Mouse (Mus musculus): Measurements from ENCODE around the gene Camkmt.

The Camkmt gene

GRCm38 (mm10) chr17:85372523-85372922, 282.2 kb downstream of the Camkmt start:
- no peak for DNase-seq (ENCODE audit: low spot score)

GRCm38 (mm10) chr17:85374100-85374833, 283.9 kb downstream of the Camkmt start:
- no peak for DNase-seq (ENCODE audit: low spot score)

GRCm38 (mm10) chr17:85374834-85375176, 284.5 kb downstream of the Camkmt start:
- DNase-seq (ENCODE audit: low spot score) = no peak

GRCm38 (mm10) chr17:85375523-85375922, 285.2 kb downstream of the Camkmt start:
- no peak for DNase-seq (ENCODE audit: low spot score)

GRCm38 (mm10) chr17:85377496-85377895, 287.1 kb downstream of the Camkmt start:
- no peak for DNase-seq (ENCODE audit: low spot score)

GRCm38 (mm10) chr17:85379101-85379500, 288.7 kb downstream of the Camkmt start:
- no peak for DNase-seq (ENCODE audit: low spot score)

GRCm38 (mm10) chr17:85381578-85382223, 291.3 kb downstream of the Camkmt start:
- DNase-seq (ENCODE audit: low spot score) = no peak

GRCm38 (mm10) chr17:85382344-85382743, 292.0 kb downstream of the Camkmt start:
- DNase-seq (ENCODE audit: low spot score) = no peak

- no peak for DNase-seq (ENCODE audit: low spot score)
These were observed 292.6 kb downstream of the Camkmt start for GRCm38 (mm10) chr17:85382906-85383305.

- no peak for DNase-seq (ENCODE audit: low spot score)
These were observed 302.9 kb downstream of the Camkmt start for GRCm38 (mm10) chr17:85393091-85393890.

GRCm38 (mm10) chr17:85393891-85394321, 303.6 kb downstream of the Camkmt start:
- no peak for DNase-seq (ENCODE audit: low spot score)

GRCm38 (mm10) chr17:85395502-85395901, 305.1 kb downstream of the Camkmt start:
- DNase-seq (ENCODE audit: low spot score) = no peak

GRCm38 (mm10) chr17:85400751-85401150, 310.4 kb downstream of the Camkmt start:
- DNase-seq (ENCODE audit: low spot score) = no peak

GRCm38 (mm10) chr17:85405161-85405560, 314.8 kb downstream of the Camkmt start:
- DNase-seq (ENCODE audit: low spot score) = no peak

- DNase-seq (ENCODE audit: low spot score) = no peak
These were observed 315.8 kb downstream of the Camkmt start for GRCm38 (mm10) chr17:85406195-85406594.

- no peak for DNase-seq (ENCODE audit: low spot score)
These were observed 338.5 kb downstream of the Camkmt start for GRCm38 (mm10) chr17:85428831-85429230.

- DNase-seq (ENCODE audit: low spot score) = no peak
These were observed 342.6 kb downstream of the Camkmt start for GRCm38 (mm10) chr17:85432923-85433322.

GRCm38 (mm10) chr17:85443036-85443435, 352.7 kb downstream of the Camkmt start:
- DNase-seq (ENCODE audit: low spot score) = no peak

GRCm38 (mm10) chr17:85454419-85454983, 364.1 kb downstream of the Camkmt start:
- DNase-seq (ENCODE audit: low spot score) = no peak

- no peak for DNase-seq (ENCODE audit: low spot score)
These were observed 364.7 kb downstream of the Camkmt start for GRCm38 (mm10) chr17:85455063-85455462.

- DNase-seq (ENCODE audit: low spot score) = no peak
These were observed 367.7 kb downstream of the Camkmt start for GRCm38 (mm10) chr17:85458075-85458474.

- no peak for DNase-seq (ENCODE audit: low spot score)
These were observed 368.2 kb downstream of the Camkmt start for GRCm38 (mm10) chr17:85458589-85458988.

GRCm38 (mm10) chr17:85461577-85461976, 371.2 kb downstream of the Camkmt start:
- no peak for DNase-seq (ENCODE audit: low spot score)
